Mouse (Mus musculus): Measurements from ENCODE around the gene Hspa8. TPM values are rescaled to one million over a fixed set of nuclear protein-coding genes. Genes with fewer than 3 reads are reported as not detected.
"Not testable (repeated sequence)": the region's sequence is repeated elsewhere in the genome, so short reads cannot be mapped to it uniquely, and the experiment has no call there.

The Hspa8 gene
- polyA plus RNA-seq, 1 experiment from 2014 or later = 991 TPM

DNA sequence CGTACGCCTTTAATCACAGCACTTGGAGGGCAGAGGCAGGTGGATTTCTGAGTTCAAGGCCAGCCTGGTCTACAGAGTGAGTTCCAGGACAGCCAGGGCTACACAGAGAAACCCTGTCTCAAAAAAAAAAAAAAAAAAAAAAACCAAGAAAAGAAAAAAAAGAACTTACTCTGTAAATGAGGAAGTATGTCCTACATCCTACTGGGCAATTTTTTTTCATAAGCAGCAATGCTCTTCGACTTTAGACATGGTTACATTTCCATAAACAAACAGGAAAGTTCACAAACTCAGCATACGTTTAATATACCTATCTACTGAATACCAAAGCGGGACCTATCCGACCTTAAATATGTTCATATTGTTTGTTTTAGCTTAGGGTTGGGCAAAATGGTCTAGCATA, 38.4 kb upstream of the Hspa8 start:
- ATAC-seq (ENCODE audit: low FRiP score, low TSS enrichment) (no peak), DNase-seq (ENCODE audit: low spot score) (no peak)
- no peak overlapping the region for H3K9ac ChIP-seq (ENCODE audit: low read length)
- no peaks in the 10 kb centered on the region; the same call in 1 of the 2 replicates for H3K4me1 ChIP-seq (replicated peaks; ENCODE audit: control insufficient read depth, insufficient read depth)
- no peaks in the 10 kb centered on the region; the same call in 1 of the 2 replicates for H3K36me3 ChIP-seq (ENCODE audit: control insufficient read depth, insufficient read depth, low read length)
- no peak overlapping the region for H3K4me2 ChIP-seq (replicated peaks; ENCODE audit: low read depth)
- no peak overlapping the region for H3K4me3 ChIP-seq (ENCODE audit: low read depth, low read length)
- H3K27ac ChIP-seq (replicated peaks) = no peak overlapping the region
- TF ChIP-seq CTCF (IDR thresholded peaks at IDR 0.05; ENCODE audit: low read depth) = no peak
- TF ChIP-seq EP300 (optimal IDR thresholded peaks at IDR 0.05) = no peak
- H3K27me3 ChIP-seq (ENCODE audit: control insufficient read depth, insufficient read depth, low read length) = no peaks in the 10 kb centered on the region
- H3K9me3 ChIP-seq (ENCODE audit: control insufficient read depth, low read length) = no peaks in the 10 kb centered on the region
- WGBS = 73% methylated on average over 6 of the region's 6 CpGs

DNA sequence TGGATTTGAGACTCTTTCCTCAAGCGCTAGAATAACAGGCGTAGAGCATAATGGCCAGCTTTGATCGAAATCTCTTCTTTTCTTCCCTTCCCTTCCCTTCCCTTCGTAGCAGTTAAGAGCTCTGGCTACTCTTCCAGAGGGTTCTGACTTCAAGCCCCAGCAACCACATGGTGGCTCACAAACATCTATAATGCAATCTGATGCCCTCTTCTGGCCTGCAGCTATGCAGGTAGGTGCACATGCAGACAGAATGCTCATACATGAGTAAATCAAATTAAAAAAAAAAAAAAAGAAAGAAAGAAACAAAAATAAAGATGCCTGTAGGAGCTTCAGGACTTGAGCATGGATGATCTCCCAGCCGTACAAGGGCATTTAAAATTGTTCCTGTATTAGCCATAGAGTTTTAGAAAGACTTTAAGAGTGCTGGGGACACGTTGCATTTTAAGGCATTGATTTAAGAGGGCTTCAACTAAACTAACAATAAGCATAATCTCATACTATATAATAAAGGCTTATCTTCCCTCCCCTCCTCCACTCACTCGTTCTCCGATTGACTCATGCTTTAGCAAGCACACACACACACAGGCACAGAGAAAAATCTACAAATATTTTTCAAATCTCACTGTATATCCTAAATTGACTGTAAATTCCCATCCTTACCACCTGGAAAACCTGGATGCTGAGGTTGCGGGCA, 35.8 kb upstream of the Hspa8 start:
- H3K4me1 ChIP-seq (replicated peaks; ENCODE audit: control insufficient read depth, insufficient read depth) = no peaks in the 10 kb centered on the region
- TF ChIP-seq CTCF (IDR thresholded peaks at IDR 0.05; ENCODE audit: low read depth) = peak; percentile 51
- no peak for TF ChIP-seq EP300 (optimal IDR thresholded peaks at IDR 0.05)
- no peak overlapping the region for H3K4me3 ChIP-seq (ENCODE audit: low read depth, low read length)
- 0 out of 2 replicates have a peak overlapping the region, but pooled peaks have one; percentile 1 for H3K4me2 ChIP-seq (replicated peaks; ENCODE audit: low read depth)
- ATAC-seq (ENCODE audit: low FRiP score, low TSS enrichment) = peak; percentile 65
- no peaks in the 10 kb centered on the region for H3K27me3 ChIP-seq (ENCODE audit: control insufficient read depth, insufficient read depth, low read length)
- 63% methylated on average over 9 of the region's 9 CpGs for WGBS
- no peak for DNase-seq (ENCODE audit: low spot score)
- no peak overlapping the region for H3K9ac ChIP-seq (ENCODE audit: low read length)
- H3K27ac ChIP-seq (replicated peaks) = peak overlapping the region; percentile 45
- H3K36me3 ChIP-seq (ENCODE audit: control insufficient read depth, insufficient read depth, low read length) = no peaks in the 10 kb centered on the region; the same call in 1 of the 2 replicates
- no peaks in the 10 kb centered on the region for H3K9me3 ChIP-seq (ENCODE audit: control insufficient read depth, low read length)

DNA sequence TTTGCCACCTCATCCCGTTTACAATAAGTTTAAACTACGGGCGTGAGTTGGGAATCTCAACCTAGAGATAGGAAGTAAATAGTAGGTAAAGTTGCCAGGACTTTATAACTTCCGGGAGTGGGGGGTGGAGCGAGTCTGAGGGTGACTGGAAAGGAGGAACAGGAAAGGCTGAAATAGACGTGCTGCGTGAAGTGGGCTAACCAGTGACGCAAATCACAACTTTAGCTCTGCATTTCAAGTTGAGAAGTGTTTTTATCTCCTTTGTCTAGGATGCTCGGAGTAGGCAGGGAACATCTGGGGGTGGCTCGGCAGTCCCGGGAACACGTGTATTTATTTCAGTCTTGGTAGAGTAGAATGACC, 35.2 kb upstream of the Hspa8 start:
- Histone ChIP-seq H3K9me3 (ENCODE audit: control insufficient read depth, low read length) (no peaks in the 10 kb centered on the region), H3K4me2 (replicated peaks; ENCODE audit: low read depth) (peak overlapping the region; percentile 1; the same call in 1 of the 2 replicates), H3K9ac (ENCODE audit: low read length) (no peak overlapping the region), H3K27ac (replicated peaks) (peak overlapping the region; percentile 45), H3K27me3 (ENCODE audit: control insufficient read depth, insufficient read depth, low read length) (no peaks in the 10 kb centered on the region), H3K36me3 (ENCODE audit: control insufficient read depth, insufficient read depth, low read length) (no peaks in the 10 kb centered on the region; the same call in 1 of the 2 replicates), H3K4me3 (ENCODE audit: low read depth, low read length) (no peak overlapping the region), H3K4me1 (replicated peaks; ENCODE audit: control insufficient read depth, insufficient read depth) (no peaks in the 10 kb centered on the region)
- TF ChIP-seq CTCF (IDR thresholded peaks at IDR 0.05; ENCODE audit: low read depth) (no peak), EP300 (optimal IDR thresholded peaks at IDR 0.05) (no peak)
- WGBS = 41% methylated on average over 12 of the region's 12 CpGs
- ATAC-seq (ENCODE audit: low FRiP score, low TSS enrichment) (peak; percentile 81), DNase-seq (ENCODE audit: low spot score) (peak; percentile 79)

DNA sequence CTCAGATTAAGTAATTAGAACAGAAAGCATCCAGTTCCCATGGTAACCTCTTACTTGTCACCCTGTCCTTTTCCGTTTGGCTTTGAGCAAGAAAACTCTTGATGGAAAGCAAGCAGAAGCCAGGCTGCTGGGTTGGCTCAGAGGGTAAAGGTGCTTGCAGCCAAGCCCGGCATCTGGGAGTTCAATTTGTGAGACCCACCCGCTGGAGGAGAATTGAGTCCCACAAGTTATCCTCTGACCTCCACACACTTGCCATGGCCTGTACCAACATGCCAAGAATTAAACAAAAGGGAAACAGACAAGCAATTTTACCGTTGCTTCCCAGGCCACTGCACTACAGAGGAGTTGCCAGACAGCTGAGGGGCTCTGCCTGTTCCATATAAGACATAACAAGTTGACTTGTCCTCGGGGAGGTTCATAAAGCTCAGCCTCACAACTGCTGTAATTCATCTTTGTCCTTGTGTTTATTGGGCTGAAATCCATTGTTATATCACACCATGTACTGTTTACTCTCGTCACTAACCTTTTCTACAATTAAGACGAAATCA, 34.7 kb upstream of the Hspa8 start:
- DNase-seq (ENCODE audit: low spot score) (no peak), ATAC-seq (ENCODE audit: low FRiP score, low TSS enrichment) (0 out of 2 replicates have a peak, but pooled peaks have one; percentile 5)
- Histone ChIP-seq H3K4me1 (replicated peaks; ENCODE audit: control insufficient read depth, insufficient read depth) (no peaks in the 10 kb centered on the region), H3K9me3 (ENCODE audit: control insufficient read depth, low read length) (no peaks in the 10 kb centered on the region), H3K27me3 (ENCODE audit: control insufficient read depth, insufficient read depth, low read length) (no peaks in the 10 kb centered on the region), H3K4me3 (ENCODE audit: low read depth, low read length) (no peak overlapping the region), H3K36me3 (ENCODE audit: control insufficient read depth, insufficient read depth, low read length) (no peaks in the 10 kb centered on the region; the same call in 1 of the 2 replicates), H3K4me2 (replicated peaks; ENCODE audit: low read depth) (no peak overlapping the region; the same call in 1 of the 2 replicates), H3K27ac (replicated peaks) (0 out of 2 replicates have a peak overlapping the region, but pooled peaks have one; percentile 30), H3K9ac (ENCODE audit: low read length) (no peak overlapping the region)
- 40% methylated on average over 7 of the region's 7 CpGs for WGBS
- TF ChIP-seq CTCF (IDR thresholded peaks at IDR 0.05; ENCODE audit: low read depth) = no peak
- TF ChIP-seq EP300 (optimal IDR thresholded peaks at IDR 0.05) = no peak

DNA sequence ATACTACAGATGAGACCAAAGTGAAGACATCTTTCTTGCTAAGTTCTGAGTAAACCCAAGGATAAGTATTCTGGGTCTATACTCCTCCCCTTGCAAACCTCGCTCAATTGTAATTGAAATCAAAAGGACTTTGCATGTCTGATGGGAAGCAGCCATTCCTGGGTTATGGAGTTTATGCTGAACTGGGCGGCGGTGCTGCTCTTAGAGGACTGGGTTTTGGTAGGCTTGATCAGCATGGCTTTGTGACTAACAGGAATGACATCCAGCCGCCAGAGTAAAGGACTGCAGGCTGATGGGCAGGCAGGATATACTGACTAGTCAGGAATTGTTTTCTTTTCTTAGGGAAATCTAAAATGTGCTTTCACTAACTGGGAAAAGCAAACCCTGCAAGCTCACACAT, 32.8 kb upstream of the Hspa8 start:
- ATAC-seq (ENCODE audit: low FRiP score, low TSS enrichment) = no peak
- TF ChIP-seq CTCF (IDR thresholded peaks at IDR 0.05; ENCODE audit: low read depth) (no peak), EP300 (optimal IDR thresholded peaks at IDR 0.05) (no peak)
- H3K9ac ChIP-seq (ENCODE audit: low read length) = no peak overlapping the region

DNA sequence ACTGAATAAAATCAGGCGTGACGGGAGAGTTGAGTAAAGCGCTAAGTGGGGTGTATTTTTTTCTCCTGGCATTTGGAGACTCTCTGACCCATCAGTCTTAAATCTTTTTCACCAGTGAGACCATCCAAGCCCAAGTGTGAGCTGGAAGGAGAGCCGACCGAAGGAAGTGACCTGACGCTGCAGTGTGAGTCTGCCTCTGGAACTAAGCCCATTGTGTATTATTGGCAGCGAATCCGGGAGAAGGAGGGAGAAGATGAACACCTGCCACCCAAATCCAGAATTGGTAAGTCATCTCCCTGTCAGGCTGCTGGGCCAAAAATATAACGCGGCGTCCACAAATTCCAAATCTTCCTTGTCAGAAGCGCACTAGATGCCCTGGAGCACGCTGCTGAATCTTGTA, 28.5 kb upstream of the Hspa8 start:
- ATAC-seq (ENCODE audit: low FRiP score, low TSS enrichment) = no peak
- TF ChIP-seq EP300 (optimal IDR thresholded peaks at IDR 0.05) (no peak), CTCF (IDR thresholded peaks at IDR 0.05; ENCODE audit: low read depth) (no peak)
- Histone ChIP-seq H3K9ac (ENCODE audit: low read length) (no peak overlapping the region), H3K4me3 (ENCODE audit: low read depth, low read length) (no peak overlapping the region), H3K36me3 (ENCODE audit: control insufficient read depth, insufficient read depth, low read length) (no peaks in the 10 kb centered on the region), H3K27me3 (ENCODE audit: control insufficient read depth, insufficient read depth, low read length) (no peaks in the 10 kb centered on the region), H3K4me2 (replicated peaks; ENCODE audit: low read depth) (no peak overlapping the region), H3K9me3 (ENCODE audit: control insufficient read depth, low read length) (no peaks in the 10 kb centered on the region), H3K4me1 (replicated peaks; ENCODE audit: control insufficient read depth, insufficient read depth) (no peaks in the 10 kb centered on the region), H3K27ac (replicated peaks) (no peak overlapping the region)
- 65% methylated on average over 13 of the region's 13 CpGs for WGBS
- DNase-seq (ENCODE audit: low spot score) = no peak

More for the DNA sequence above, 32.8 kb upstream of the Hspa8 start:
- no peak for DNase-seq (ENCODE audit: low spot score)
- H3K9me3 ChIP-seq (ENCODE audit: control insufficient read depth, low read length) = no peaks in the 10 kb centered on the region
- H3K4me1 ChIP-seq (replicated peaks; ENCODE audit: control insufficient read depth, insufficient read depth) = no peaks in the 10 kb centered on the region
- 75% methylated on average over 4 of the region's 4 CpGs for WGBS
- H3K27ac ChIP-seq (replicated peaks) = no peak overlapping the region
- no peak overlapping the region for H3K4me2 ChIP-seq (replicated peaks; ENCODE audit: low read depth)
- H3K27me3 ChIP-seq (ENCODE audit: control insufficient read depth, insufficient read depth, low read length) = no peaks in the 10 kb centered on the region
- no peaks in the 10 kb centered on the region; the same call in 1 of the 2 replicates for H3K36me3 ChIP-seq (ENCODE audit: control insufficient read depth, insufficient read depth, low read length)
- no peak overlapping the region for H3K4me3 ChIP-seq (ENCODE audit: low read depth, low read length)

DNA sequence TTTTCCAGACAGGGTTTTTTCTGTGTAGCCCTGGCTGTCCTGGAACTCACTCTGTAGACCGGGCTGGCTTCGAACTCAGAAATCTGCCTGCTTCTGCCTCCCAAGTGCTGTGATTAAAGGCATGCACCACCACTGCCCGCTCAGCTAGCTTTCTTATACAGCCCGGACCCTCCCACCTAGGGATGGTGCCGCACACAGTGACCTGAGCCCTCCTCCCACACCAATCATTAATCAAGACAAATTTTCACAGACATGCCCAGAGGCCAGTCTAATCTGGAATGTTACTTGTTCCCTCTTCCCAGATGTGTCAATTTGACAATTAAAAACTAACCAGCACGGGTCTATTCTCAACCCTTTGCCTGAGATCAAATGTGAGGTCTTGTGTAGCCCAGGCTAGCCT, 27.6 kb upstream of the Hspa8 start:
- not testable (repeated sequence) for H3K4me1 ChIP-seq (replicated peaks; ENCODE audit: control insufficient read depth, insufficient read depth); H3K4me2 ChIP-seq (replicated peaks; ENCODE audit: low read depth); H3K27me3 ChIP-seq (ENCODE audit: control insufficient read depth, insufficient read depth, low read length); H3K4me3 ChIP-seq (ENCODE audit: low read depth, low read length); H3K27ac ChIP-seq (replicated peaks); DNase-seq (ENCODE audit: low spot score); H3K9ac ChIP-seq (ENCODE audit: low read length); H3K36me3 ChIP-seq (ENCODE audit: control insufficient read depth, insufficient read depth, low read length); H3K9me3 ChIP-seq (ENCODE audit: control insufficient read depth, low read length); ATAC-seq (ENCODE audit: low FRiP score, low TSS enrichment)
- 76% methylated on average over 6 of the region's 6 CpGs for WGBS

Measured in stomach, postnatal 0 days (tissue).